ENCODE assay signal across 21 mouse cellular contexts in the genomic region with DNA sequence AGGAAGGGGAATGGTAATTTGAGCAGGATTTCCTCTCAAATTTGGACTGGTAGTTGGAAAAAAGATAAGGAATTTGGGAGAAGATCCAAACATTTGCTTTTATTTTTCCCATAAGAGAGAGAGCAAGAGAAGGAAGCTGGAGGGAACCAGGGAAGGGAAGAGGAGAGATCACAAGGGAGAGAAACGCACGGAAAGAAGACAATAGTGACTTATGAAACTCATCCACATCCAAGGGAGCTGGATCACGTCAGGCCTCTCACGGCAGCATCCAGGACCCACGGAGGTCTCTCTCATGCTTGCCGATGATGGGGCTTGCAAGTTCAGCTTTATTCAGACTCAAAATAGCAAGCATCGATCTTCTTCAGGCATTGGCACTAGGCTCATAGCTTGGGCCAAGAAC.
A peak's percentile ranks its signal among the peaks of the same experiment; 100 is the strongest.
DNase-seq lines count a peak whose midpoint lies in the region; ATAC-seq lines count a peak whose summit lies in the region.
"Had no signal": no experiment of that assay in that cellular context is flagged by ENCODE, and none has a peak within 500 bp of the region (broad histone marks: within the 10 kb centered on the region; RNA-seq: fewer than 3 reads in every experiment).

No protein-coding gene starts in this region.

- H3K4me3 ChIP-seq in embryonic facial prominence, embryonic 15.5 days (replicated peaks): no peak overlapping the region
- H3K4me3 ChIP-seq: embryonic facial prominence, embryonic 13.5 days; heart, embryonic 13.5 days; hindbrain, embryonic 12.5 days; hindbrain, embryonic 15.5 days had no signal

- 82% methylated on average over 7 of the region's 7 CpGs for WGBS in embryonic facial prominence, embryonic 15.5 days

- intact Hi-C loops in heart, postnatal 10 days (cut with DNase I): no loop called here

- no peaks in the 10 kb centered on the region for H3K9me3 ChIP-seq in embryonic facial prominence, embryonic 15.5 days (replicated peaks)
- H3K9me3 ChIP-seq: embryonic facial prominence, embryonic 13.5 days; hindbrain, embryonic 12.5 days; hindbrain, embryonic 15.5 days had no signal

- no peak overlapping the region for H3K9ac ChIP-seq in embryonic facial prominence, embryonic 15.5 days
- H3K9ac ChIP-seq: embryonic facial prominence, embryonic 13.5 days; heart, embryonic 13.5 days; hindbrain, embryonic 12.5 days; hindbrain, embryonic 15.5 days had no signal

- H3K27me3 ChIP-seq in embryonic facial prominence, embryonic 15.5 days: no peaks in the 10 kb centered on the region
- H3K27me3 ChIP-seq: embryonic facial prominence, embryonic 13.5 days; heart, embryonic 13.5 days; hindbrain, embryonic 12.5 days; hindbrain, embryonic 15.5 days had no signal

- ATAC-seq in embryonic facial prominence, embryonic 15.5 days (ENCODE audit: insufficient number of reproducible peaks, low FRiP score, low TSS enrichment, low read depth): no peak
- ATAC-seq: CD4-positive, CD25-positive, alpha-beta regulatory T cell, adult 4 months; forebrain, embryonic 14.5 days; intestine, postnatal 0 days had no signal

- DNase-seq in heart, adult 11 months: peak; percentile 91
- DNase-seq in heart, postnatal 4 days: no peak
- DNase-seq in heart, adult 8-10 months (ENCODE audit: low spot score): peak; percentile 35
- DNase-seq in heart, postnatal 10 days: no peak
- peak; percentile 26 for DNase-seq in skeletal muscle tissue, adult 2 months (ENCODE audit: low read depth, low spot score)
- DNase-seq: adrenal gland, adult 2 months; adrenal gland, postnatal 14 days; cerebellum, adult 11 months; cerebellum, adult 2 months; cerebellum, adult 9-11 months; cerebellum, postnatal 25 days; gastrocnemius, postnatal 10 days; kidney, adult 2 months had no signal

- 0 out of 2 replicates have a peak, but pooled peaks cover 6% of the 10 kb centered on the region for H3K4me1 ChIP-seq in embryonic facial prominence, embryonic 15.5 days
- H3K4me1 ChIP-seq: heart, embryonic 13.5 days; hindbrain, embryonic 12.5 days; hindbrain, embryonic 15.5 days had no signal

- peak overlapping the region; percentile 28; the same call in 1 of the 2 replicates for H3K27ac ChIP-seq in embryonic facial prominence, embryonic 15.5 days (replicated peaks)
- H3K27ac ChIP-seq: embryonic facial prominence, embryonic 13.5 days; heart, embryonic 13.5 days; hindbrain, embryonic 12.5 days; hindbrain, embryonic 15.5 days had no signal

- H3K4me2 ChIP-seq in embryonic facial prominence, embryonic 15.5 days (replicated peaks): no peak overlapping the region
- H3K4me2 ChIP-seq: embryonic facial prominence, embryonic 13.5 days; heart, embryonic 13.5 days; hindbrain, embryonic 12.5 days; hindbrain, embryonic 15.5 days had no signal

- no peaks in the 10 kb centered on the region for H3K36me3 ChIP-seq in embryonic facial prominence, embryonic 15.5 days
- H3K36me3 ChIP-seq: embryonic facial prominence, embryonic 13.5 days; heart, embryonic 13.5 days; hindbrain, embryonic 12.5 days; hindbrain, embryonic 15.5 days had no signal

Comparison
In these comparisons a context has a peak if more than half of its experiments do, and no peak if none do; other contexts are left out.
1. DNase-seq: peak in heart, adult 11 months (single experiment), heart, adult 8-10 months (single experiment) and skeletal muscle tissue, adult 2 months (single experiment); none in heart, postnatal 4 days (single experiment) and heart, postnatal 10 days (0 of 2).